In genomic region chr2:58281046-58281445, GRCm38 (mm10) we compare ENCODE assay signal across 21 mouse cellular contexts.
DNase-seq lines count a peak whose midpoint lies in the region; ATAC-seq and TF ChIP-seq lines count a peak whose summit lies in the region.
"Had no signal": no experiment of that assay in that cellular context is flagged by ENCODE, and none has a peak within 500 bp of the region (broad histone marks: within the 10 kb centered on the region; RNA-seq: fewer than 3 reads in every experiment).

No protein-coding gene starts in this region.

- no peak overlapping the region for H3K27ac ChIP-seq in midbrain, embryonic 11.5 days (ENCODE audit: low read depth, low read length)
- H3K27ac ChIP-seq in midbrain, embryonic 10.5 days (replicated peaks): no peak overlapping the region
- no peak overlapping the region for H3K27ac ChIP-seq in stomach, postnatal 0 days (replicated peaks)
- H3K27ac ChIP-seq: hindbrain, embryonic 14.5 days; kidney, postnatal 0 days; limb, embryonic 12.5 days had no signal

- no peaks in the 10 kb centered on the region for H3K36me3 ChIP-seq in midbrain, embryonic 11.5 days (ENCODE audit: control insufficient read depth, insufficient read depth, low read length)
- no peaks in the 10 kb centered on the region for H3K36me3 ChIP-seq in midbrain, embryonic 10.5 days
- H3K36me3 ChIP-seq in stomach, postnatal 0 days (ENCODE audit: control insufficient read depth, insufficient read depth, low read length): no peaks in the 10 kb centered on the region
- H3K36me3 ChIP-seq: limb, embryonic 12.5 days had no signal

- H3K4me1 ChIP-seq in midbrain, embryonic 11.5 days (ENCODE audit: control insufficient read depth, insufficient read depth, low read length): no peaks in the 10 kb centered on the region
- H3K4me1 ChIP-seq in midbrain, embryonic 10.5 days: no peaks in the 10 kb centered on the region
- H3K4me1 ChIP-seq in stomach, postnatal 0 days (replicated peaks; ENCODE audit: control insufficient read depth, insufficient read depth): no peaks in the 10 kb centered on the region
- H3K4me1 ChIP-seq: limb, embryonic 12.5 days had no signal

- no peak for DNase-seq in cerebellum, postnatal 4 days (ENCODE audit: low spot score in 2 of 2)
- peak; percentile 53 for DNase-seq in midbrain, embryonic 11.5 days (ENCODE audit: low spot score, missing footprints)
- DNase-seq in midbrain, embryonic 10.5 days (ENCODE audit: low spot score): no peak
- DNase-seq in cerebellum, postnatal 14 days: peak; percentile 13 to 40
- no peak for DNase-seq in stomach, postnatal 0 days (ENCODE audit: low spot score)
- no peak for DNase-seq in urinary bladder, adult 2 months (ENCODE audit: low spot score)
- no peak for DNase-seq in yolk sac, embryonic 10.5 days (ENCODE audit: low spot score)
- DNase-seq: gastrocnemius, postnatal 36 days; kidney, adult 18-20 months; liver, postnatal 0 days; midbrain, embryonic 14.5 days had no signal

- no peak for TF ChIP-seq CTCF in stomach, postnatal 0 days (IDR thresholded peaks at IDR 0.05; ENCODE audit: low read depth)

- no peaks in the 10 kb centered on the region for H3K9me3 ChIP-seq in midbrain, embryonic 11.5 days (ENCODE audit: control insufficient read depth, low read length)
- H3K9me3 ChIP-seq in midbrain, embryonic 10.5 days (replicated peaks): no peaks in the 10 kb centered on the region
- no peaks in the 10 kb centered on the region for H3K9me3 ChIP-seq in stomach, postnatal 0 days (ENCODE audit: control insufficient read depth, low read length)
- H3K9me3 ChIP-seq: limb, embryonic 12.5 days had no signal

- peak; percentile 67; the same call in 1 of the 2 replicates for ATAC-seq in cerebellum, adult (ENCODE audit: insufficient number of reproducible peaks, low FRiP score, low TSS enrichment)
- ATAC-seq in midbrain, embryonic 11.5 days (ENCODE audit: low FRiP score): no peak
- no peak for ATAC-seq in stomach, postnatal 0 days (ENCODE audit: low FRiP score, low TSS enrichment)
- ATAC-seq: CD4-positive, CD25-positive, alpha-beta regulatory T cell, adult 4 months; forebrain, embryonic 16.5 days; inflammation-experienced regulatory T-cells, adult 6 months; liver, postnatal 0 days; lung, postnatal 0 days; Patski had no signal

- H3K4me2 ChIP-seq in midbrain, embryonic 11.5 days: no peak overlapping the region
- no peak overlapping the region for H3K4me2 ChIP-seq in stomach, postnatal 0 days (replicated peaks; ENCODE audit: low read depth)
- H3K4me2 ChIP-seq: hindbrain, embryonic 14.5 days; limb, embryonic 12.5 days; liver, embryonic 11.5 days had no signal

- 70% methylated on average over 3 of the region's 3 CpGs for WGBS in midbrain, embryonic 11.5 days
- WGBS in midbrain, embryonic 10.5 days: 84% methylated on average over 3 of the region's 3 CpGs
- 53% methylated on average over 3 of the region's 3 CpGs for WGBS in stomach, postnatal 0 days

- no peak for TF ChIP-seq EP300 in stomach, postnatal 0 days (optimal IDR thresholded peaks at IDR 0.05)

- H3K9ac ChIP-seq in midbrain, embryonic 11.5 days (ENCODE audit: low read length): no peak overlapping the region
- no peak overlapping the region for H3K9ac ChIP-seq in stomach, postnatal 0 days (ENCODE audit: low read length)
- H3K9ac ChIP-seq: hindbrain, embryonic 14.5 days; limb, embryonic 12.5 days; liver, postnatal 0 days had no signal

- no peaks in the 10 kb centered on the region for H3K27me3 ChIP-seq in midbrain, embryonic 11.5 days (ENCODE audit: control insufficient read depth, insufficient read depth, low read length)
- no peaks in the 10 kb centered on the region for H3K27me3 ChIP-seq in midbrain, embryonic 10.5 days (ENCODE audit: low read depth, poor library complexity, severe bottlenecking)
- H3K27me3 ChIP-seq in stomach, postnatal 0 days (ENCODE audit: control insufficient read depth, insufficient read depth, low read length): no peaks in the 10 kb centered on the region
- H3K27me3 ChIP-seq: limb, embryonic 12.5 days had no signal

- H3K4me3 ChIP-seq in midbrain, embryonic 11.5 days (ENCODE audit: low read depth, low read length): no peak overlapping the region
- no peak overlapping the region for H3K4me3 ChIP-seq in midbrain, embryonic 10.5 days
- H3K4me3 ChIP-seq in stomach, postnatal 0 days (ENCODE audit: low read depth, low read length): no peak overlapping the region
- H3K4me3 ChIP-seq: limb, embryonic 12.5 days had no signal

Comparison
In these comparisons a context has a peak if more than half of its experiments do, and no peak if none do; other contexts are left out.
1. DNase-seq: peak in midbrain, embryonic 11.5 days (single experiment) and cerebellum, postnatal 14 days (2 of 2); none in cerebellum, postnatal 4 days (0 of 2), midbrain, embryonic 10.5 days (single experiment), stomach, postnatal 0 days (single experiment), urinary bladder, adult 2 months (single experiment) and yolk sac, embryonic 10.5 days (single experiment).